Mouse (Mus musculus): ENCODE results near the gene Itga9.

- TF ChIP-seq CTCF (IDR thresholded peaks at IDR 0.05; ENCODE audit: borderline replicate concordance, control insufficient read depth, extremely low read depth, insufficient read depth, low read length, poor library complexity) (no peak), POLR2A (IDR thresholded peaks at IDR 0.05; ENCODE audit: control insufficient read depth, extremely low read depth, insufficient read depth, low read length, poor library complexity) (no peak)
These were observed 192.6 kb downstream of the Itga9 start for GRCm38 (mm10) chr9:118799105-118799504.

All from thymus, adult 2 months (tissue).